In genomic region chr1:185362677-185363520, GRCm38 (mm10) we compare ENCODE assay signal across 8 mouse cellular contexts. TPM values are rescaled to one million over a fixed set of nuclear protein-coding genes. Genes with fewer than 3 reads are reported as not detected.
A peak's percentile ranks its signal among the peaks of the same experiment; 100 is the strongest.
DNase-seq lines count a peak whose midpoint lies in the region; ATAC-seq and TF ChIP-seq lines count a peak whose summit lies in the region.

Gene Eprs (plus strand): TSS chr1:185363044.

- H3K27me3 ChIP-seq in C2C12 (ENCODE audit: control insufficient read depth, insufficient read depth, insufficient read length) (no peaks in the 10 kb centered on the region), myocyte (ENCODE audit: control insufficient read depth, insufficient read depth, insufficient read length) (no peaks in the 10 kb centered on the region)
- H3K27me3 ChIP-seq in erythroblast, embryonic 14.5 days (ENCODE audit: control insufficient read depth), result no peaks in the 10 kb centered on the region
- H3K27me3 ChIP-seq in heart, embryonic 11.5 days (ENCODE audit: control insufficient read depth, insufficient read depth, low read length), result no peaks in the 10 kb centered on the region
- H3K27me3 ChIP-seq in kidney, embryonic 16.5 days (ENCODE audit: insufficient read depth, low read length), result no peaks in the 10 kb centered on the region
- no peaks in the 10 kb centered on the region for H3K27me3 ChIP-seq in liver, adult 2 months (ENCODE audit: control insufficient read depth, insufficient read depth, low read length)
- no peaks in the 10 kb centered on the region for H3K27me3 ChIP-seq in splenic B cell, adult 2 months (ENCODE audit: control insufficient read depth, insufficient read depth, low read length, poor library complexity, severe bottlenecking)

- H3ac ChIP-seq in C2C12 (ENCODE audit: control insufficient read depth, insufficient read length, low read depth) (peak within 1 kb of the TSS; percentile 90), myocyte (ENCODE audit: control insufficient read depth, insufficient read length) (peak within 1 kb of the TSS; percentile 76)

- TF ChIP-seq POLR2A in brain, embryonic 14.5 days (IDR thresholded peaks at IDR 0.05; ENCODE audit: borderline replicate concordance, extremely low read depth, insufficient read depth, insufficient read length, poor library complexity, severe bottlenecking), result peak; percentile 64; the same call in 1 of the 2 replicates
- peak; percentile 83 for TF ChIP-seq POLR2A in liver, adult 2 months (IDR thresholded peaks at IDR 0.05; ENCODE audit: extremely low read depth, insufficient read depth, low read length)
- TF ChIP-seq POLR2A in myocyte (IDR thresholded peaks at IDR 0.05; ENCODE audit: insufficient read length, low read depth), result peak; percentile 95

- H3K79me3 ChIP-seq in C2C12 (ENCODE audit: low read depth), result peaks cover 42% of the 10 kb centered on the region

- peak; percentile 95 for ATAC-seq in heart, embryonic 11.5 days (replicated peaks; ENCODE audit: insufficient number of reproducible peaks, low FRiP score, low TSS enrichment)
- ATAC-seq in kidney, embryonic 16.5 days (ENCODE audit: low FRiP score, low TSS enrichment), result peak; percentile 97

- no peak for TF ChIP-seq CTCF in C2C12 (IDR thresholded peaks at IDR 0.05; ENCODE audit: control insufficient read depth, insufficient read depth, insufficient read length)
- no peak for TF ChIP-seq CTCF in brain, embryonic 14.5 days (IDR thresholded peaks at IDR 0.05; ENCODE audit: borderline replicate concordance, extremely low read depth, insufficient read depth, insufficient read length)
- TF ChIP-seq CTCF in liver, adult 2 months (IDR thresholded peaks at IDR 0.05; ENCODE audit: low read depth, low read length), result no peak

- peak; percentile 99 for DNase-seq in brain, embryonic 14.5 days (ENCODE audit: low read depth)
- DNase-seq in liver, adult 2 months (ENCODE audit: extremely low read depth, low read depth, low spot score), result peak; percentile 92
- peak; percentile 99 for DNase-seq in splenic B cell, adult 2 months (ENCODE audit: low read depth, low spot score)

- peak within 1 kb of the TSS; percentile 96 for H3K9ac ChIP-seq in heart, embryonic 11.5 days (ENCODE audit: low read depth, low read length)
- peak within 1 kb of the TSS; percentile 89 for H3K9ac ChIP-seq in kidney, embryonic 16.5 days (replicated peaks; ENCODE audit: low read length)
- peak within 1 kb of the TSS; percentile 93 for H3K9ac ChIP-seq in liver, adult 2 months (ENCODE audit: low read depth, low read length)

- H3K4me1 ChIP-seq in erythroblast, embryonic 14.5 days (ENCODE audit: control insufficient read depth), result peaks cover 32% of the 10 kb centered on the region
- peaks cover 13% of the 10 kb centered on the region for H3K4me1 ChIP-seq in heart, embryonic 11.5 days (ENCODE audit: control insufficient read depth, insufficient read depth, low read length)
- peaks cover 15% of the 10 kb centered on the region for H3K4me1 ChIP-seq in kidney, embryonic 16.5 days (ENCODE audit: insufficient read depth, low read length)
- H3K4me1 ChIP-seq in liver, adult 2 months (ENCODE audit: control insufficient read depth, insufficient read depth, low read length), result peaks cover 12% of the 10 kb centered on the region; the same call in 1 of the 2 replicates

- H3K79me2 ChIP-seq in C2C12 (ENCODE audit: control insufficient read depth, insufficient read depth), result peaks cover 49% of the 10 kb centered on the region
- H3K79me2 ChIP-seq in liver, adult 2 months (ENCODE audit: control insufficient read depth, insufficient read depth, low read length), result peaks cover 22% of the 10 kb centered on the region
- H3K79me2 ChIP-seq in myocyte (ENCODE audit: control insufficient read depth, insufficient read depth), result peaks cover 48% of the 10 kb centered on the region

- H3K36me3 ChIP-seq in C2C12 (ENCODE audit: control insufficient read depth, insufficient read depth) (peaks cover 6% of the 10 kb centered on the region), myocyte (ENCODE audit: control insufficient read depth, insufficient read depth) (peaks cover 6% of the 10 kb centered on the region)
- H3K36me3 ChIP-seq in erythroblast, embryonic 14.5 days (ENCODE audit: control insufficient read depth), result peaks cover 17% of the 10 kb centered on the region
- no peaks in the 10 kb centered on the region; the same call in 1 of the 2 replicates for H3K36me3 ChIP-seq in heart, embryonic 11.5 days (ENCODE audit: control insufficient read depth, insufficient read depth, low read length)
- H3K36me3 ChIP-seq in kidney, embryonic 16.5 days (ENCODE audit: insufficient read depth, low read length), result peaks cover 5% of the 10 kb centered on the region; the same call in 1 of the 2 replicates
- no peaks in the 10 kb centered on the region; the same call in 1 of the 2 replicates for H3K36me3 ChIP-seq in liver, adult 2 months (ENCODE audit: control insufficient read depth, insufficient read depth, low read length)
- H3K36me3 ChIP-seq in splenic B cell, adult 2 months (ENCODE audit: control insufficient read depth, insufficient read depth, low read length, poor library complexity, severe bottlenecking), result no peaks in the 10 kb centered on the region; the same call in 1 of the 2 replicates

- peak within 1 kb of the TSS; percentile 81 for H3K4me2 ChIP-seq in heart, embryonic 11.5 days
- peak within 1 kb of the TSS; percentile 78 for H3K4me2 ChIP-seq in kidney, embryonic 16.5 days (replicated peaks; ENCODE audit: low read depth, low read length)
- H3K4me2 ChIP-seq in myocyte (ENCODE audit: low read depth), result peak within 1 kb of the TSS; percentile 92

- WGBS in heart, embryonic 11.5 days (ENCODE audit: insufficient replicate concordance), result under 1% methylated on average over 84 of the region's 92 CpGs
- WGBS in kidney, embryonic 16.5 days, result under 1% methylated on average over 92 of the region's 92 CpGs
- under 1% methylated on average over 91 of the region's 92 CpGs for WGBS in liver, adult 2 months

- H3K9me3 ChIP-seq in erythroblast, embryonic 14.5 days (ENCODE audit: control insufficient read depth, low read length), result no peaks in the 10 kb centered on the region
- H3K9me3 ChIP-seq in heart, embryonic 11.5 days (replicated peaks; ENCODE audit: control insufficient read depth, low read length), result no peaks in the 10 kb centered on the region
- no peaks in the 10 kb centered on the region for H3K9me3 ChIP-seq in kidney, embryonic 16.5 days (ENCODE audit: low read length)

- H3K27ac ChIP-seq in heart, embryonic 11.5 days (ENCODE audit: low read depth, low read length), result peak within 1 kb of the TSS; percentile 93
- peak within 1 kb of the TSS; percentile 90 for H3K27ac ChIP-seq in kidney, embryonic 16.5 days (ENCODE audit: low read length)
- peak within 1 kb of the TSS; percentile 83 for H3K27ac ChIP-seq in liver, adult 2 months (replicated peaks; ENCODE audit: insufficient read depth, low read depth, low read length)

- H3K4me3 ChIP-seq in C2C12 (ENCODE audit: insufficient read depth, poor library complexity, severe bottlenecking) (peak within 1 kb of the TSS; percentile 93), myocyte (peak within 1 kb of the TSS; percentile 71)
- H3K4me3 ChIP-seq in erythroblast, embryonic 14.5 days (replicated peaks), result peak within 1 kb of the TSS; percentile 90
- peak within 1 kb of the TSS; percentile 98 for H3K4me3 ChIP-seq in heart, embryonic 11.5 days (ENCODE audit: low read depth, low read length)
- peak within 1 kb of the TSS; percentile 82 for H3K4me3 ChIP-seq in kidney, embryonic 16.5 days (ENCODE audit: low read length)
- peak within 1 kb of the TSS; percentile 87 for H3K4me3 ChIP-seq in liver, adult 2 months (ENCODE audit: insufficient read depth, low read depth, low read length)

TF ChIP-seq in C2C12, 6 proteins besides CTCF, POLR2A, EP300 and RAD21:
- TF ChIP-seq MYOD1 (IDR thresholded peaks at IDR 0.05; ENCODE audit: control insufficient read depth, insufficient read length, low read depth) (no peak), MAX (IDR thresholded peaks at IDR 0.05) (peak; percentile 85), CEBPB (IDR thresholded peaks at IDR 0.05; ENCODE audit: low read depth) (no peak)

TF ChIP-seq in myocyte, 11 proteins besides CTCF, POLR2A, EP300 and RAD21:
- TF ChIP-seq USF1 (IDR thresholded peaks at IDR 0.05; ENCODE audit: low read depth) (no peak), REST (IDR thresholded peaks at IDR 0.05; ENCODE audit: insufficient read depth, insufficient read length) (no peak), SRF (IDR thresholded peaks at IDR 0.05; ENCODE audit: control insufficient read depth, insufficient read length, low read depth) (peak; percentile 78), MYOG (IDR thresholded peaks at IDR 0.05; ENCODE audit: control insufficient read depth in 1 of 3, insufficient read depth in 1 of 3, insufficient read length in 2 of 3, low read depth in 2 of 3) (no peak), CEBPB (IDR thresholded peaks at IDR 0.05; ENCODE audit: insufficient read depth, poor library complexity, severe bottlenecking) (0 out of 2 replicates have a peak, but pooled peaks have one; percentile 14), TCF12 (IDR thresholded peaks at IDR 0.05; ENCODE audit: insufficient read depth, poor library complexity, severe bottlenecking) (no peak), E2F4 (IDR thresholded peaks at IDR 0.05; ENCODE audit: insufficient read depth) (no peak), POLR2AphosphoS2 (IDR thresholded peaks at IDR 0.05; ENCODE audit: insufficient read length, low read depth) (peak; percentile 96), TCF3 (IDR thresholded peaks at IDR 0.05; ENCODE audit: insufficient read length, low read depth) (no peak), MAX (IDR thresholded peaks at IDR 0.05; ENCODE audit: low read depth) (no peak), MYOD1 (IDR thresholded peaks at IDR 0.05; ENCODE audit: control insufficient read depth in 1 of 3, insufficient read length in 2 of 3, low read depth in 2 of 3) (peak in 1 of 3 experiments; percentile 13)

RNA-seq across cellular contexts. Expression of gene Eprs, which starts in this region (rescaled TPM):
- polyA plus RNA-seq in C2C12 (2012; fragmentation: generic; extraction: Trizol) (44.2 TPM), myocyte (2012; fragmentation: generic; extraction: Trizol) (94.5 TPM)
- polyA plus RNA-seq in brain, embryonic 14.5 days (2012; rRNA removed), result 26.4 and 44.5 TPM in 2 replicates
- polyA plus RNA-seq in erythroblast, embryonic 14.5 days (2012), result 0.39 and 0.60 TPM in 2 replicates
- polyA plus RNA-seq in heart, embryonic 11.5 days (2014; fragmentation: Nextera tagmentation; extraction: Ambion mirVana), result 111 and 122 TPM in 2 replicates
- 137 TPM in 2 replicates for polyA plus RNA-seq in kidney, embryonic 16.5 days (2015; fragmentation: Nextera tagmentation; extraction: Ambion mirVana)
- total RNA-seq in liver, adult 2 months (2014; rRNA removed), result 88.9 and 100 TPM in 2 replicates
- polyA plus RNA-seq in liver, adult 2 months (2012; rRNA removed), result 10.8 and 11.2 TPM in 2 replicates

Comparison
In these comparisons a context has a peak if more than half of its experiments do, and no peak if none do; other contexts are left out.
1. Peak in every context shown above with its lines: DNase-seq, ATAC-seq, H3K4me3 ChIP-seq and H3K27ac ChIP-seq.